Mouse (Mus musculus): ENCODE measurements around the gene Gm20773. TPM values are rescaled to one million over a fixed set of nuclear protein-coding genes. Genes with fewer than 3 reads are reported as not detected.
"Not testable (repeated sequence)": the region's sequence is repeated elsewhere in the genome, so short reads cannot be mapped to it uniquely, and the experiment has no call there.

Gm20773 gene
- total RNA-seq (2015; ENCODE audit: low replicate concordance) (not detected in 2 replicates), total RNA-seq (2017; ENCODE audit: low replicate concordance) (not detected in 2 replicates)

GRCm38 (mm10) chrY:13493726-13494125, at the start of gene Gm20773:
Gene Gm20773, plus strand, starts transcription at chrY:13494026.
- not testable (repeated sequence) for ATAC-seq (replicated peaks; ENCODE audit: low FRiP score, poor library complexity, severe bottlenecking)

GRCm38 (mm10) chrY:13465479-13465878, 28.3 kb upstream of the Gm20773 start, which contains the start of gene Gm21866:
Gene Gm21866, minus strand, starts transcription at chrY:13465579.
- not testable (repeated sequence) for ATAC-seq (replicated peaks; ENCODE audit: low FRiP score, poor library complexity, severe bottlenecking)

Other genes with a start within 250 kb of the Gm20773 start
- not detected in 2 replicates for gene Gm21440, start 241.6 kb upstream of the Gm20773 start, total RNA-seq (2015; ENCODE audit: low replicate concordance)
- not detected in 2 replicates for gene Gm21440, start 241.6 kb upstream of the Gm20773 start, total RNA-seq (2017; ENCODE audit: low replicate concordance)
- gene Gm21454, start 241.6 kb upstream of the Gm20773 start, total RNA-seq (2015; ENCODE audit: low replicate concordance) = not detected in 2 replicates
- gene Gm21454, start 241.6 kb upstream of the Gm20773 start, total RNA-seq (2017; ENCODE audit: low replicate concordance) = not detected in 2 replicates
- gene Gm21725, start 145.0 kb upstream of the Gm20773 start, total RNA-seq (2015; ENCODE audit: low replicate concordance) = not detected in 2 replicates
- gene Gm21725, start 145.0 kb upstream of the Gm20773 start, total RNA-seq (2017; ENCODE audit: low replicate concordance) = not detected in 2 replicates
- gene Gm21866, start 28.4 kb upstream of the Gm20773 start, total RNA-seq (2015; ENCODE audit: low replicate concordance) = not detected in 2 replicates
- gene Gm21866, start 28.4 kb upstream of the Gm20773 start, total RNA-seq (2017; ENCODE audit: low replicate concordance) = not detected in 2 replicates

Measured in erythroblast, adult 5-6 weeks (primary cell).